Mouse (Mus musculus) 3134 (cell line): ENCODE measurements at regions not wholly inside any gene's neighbourhood (a gene's known extent, or its start where the extent isn't known, plus 50 kb on each side); places are given as distances from the start of the nearest gene placed in this dataset.

Experiments used
- DNase-seq: peaks from one replicate; pipeline ENCODE4 v3.0.0-alpha.2; 2011; ENCODE audit warnings: low spot score; ENCODE audit not compliant: insufficient read length; ENCODE audit errors: extremely low read depth

DNA sequence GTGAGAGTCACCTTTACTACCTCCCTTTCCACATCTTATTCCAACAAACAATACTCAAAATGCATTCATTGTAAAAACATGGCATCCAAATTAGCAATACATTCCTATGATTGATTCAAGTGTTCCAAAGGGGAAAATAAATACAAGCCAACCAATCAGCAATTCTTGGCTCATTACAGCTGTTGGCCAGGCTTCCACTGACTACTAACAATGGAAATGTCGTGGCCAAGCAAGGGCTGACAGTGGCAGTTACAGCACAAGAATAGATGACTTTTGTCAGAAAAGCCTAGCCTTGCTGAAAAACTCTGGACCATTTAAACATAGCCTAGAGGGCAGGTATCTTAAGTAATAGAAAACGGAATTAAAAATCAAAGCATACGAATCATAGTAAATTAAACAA is 148.8 kb upstream of the Ift57 start:
- DNase-seq = no peak

DNA sequence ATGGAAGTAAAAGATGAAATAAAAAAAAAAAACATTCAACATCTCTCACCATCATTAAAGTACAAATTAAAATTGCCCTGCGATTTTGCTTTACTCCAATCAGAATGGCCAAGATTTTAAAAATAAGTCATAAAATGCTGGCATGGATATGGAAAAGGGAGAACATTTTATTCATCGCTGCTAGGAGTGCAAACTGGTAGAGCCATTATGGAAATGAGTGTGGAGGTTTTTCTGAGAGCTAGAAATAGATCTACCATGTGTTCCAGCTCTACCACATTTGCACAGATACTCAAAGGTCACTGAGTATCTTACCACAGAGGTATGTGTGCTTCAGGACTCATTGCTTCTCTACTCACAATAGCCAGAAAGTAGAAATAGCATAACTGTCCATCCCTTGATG is 129.0 kb upstream of the Ift57 start:
- DNase-seq = no peak

DNA sequence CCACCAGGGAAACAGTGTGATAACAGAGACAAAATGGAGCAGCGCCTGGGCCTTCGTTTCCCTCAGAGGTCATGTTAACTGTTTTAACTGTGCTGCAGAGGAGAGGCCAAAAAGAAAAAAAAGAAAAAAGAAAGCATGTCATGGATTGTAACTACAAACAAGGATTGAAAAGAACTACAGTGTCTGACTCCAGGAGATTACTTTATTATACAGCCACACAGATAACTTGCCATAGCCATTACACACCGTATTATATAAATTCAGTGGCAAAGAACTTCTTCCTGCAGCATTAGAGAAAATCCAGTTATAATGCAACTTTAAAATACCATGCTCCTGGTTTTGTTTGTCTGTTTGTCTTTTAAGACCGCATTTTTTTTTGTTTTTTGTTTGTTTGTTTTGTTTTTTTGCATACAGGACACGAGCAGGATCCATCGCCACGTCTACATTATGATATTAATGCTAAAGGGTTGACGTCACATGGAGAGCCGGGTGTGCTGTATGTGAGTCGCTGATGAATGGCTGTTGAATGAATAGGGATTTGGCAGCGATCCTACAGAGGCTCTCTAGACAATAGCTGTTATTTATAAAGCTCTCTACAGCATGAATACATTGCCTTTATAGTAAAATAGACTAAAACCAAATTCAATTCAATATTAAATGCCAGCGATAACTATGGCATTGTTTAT is 126.4 kb upstream of the Ift57 start:
- DNase-seq = no peak

DNA sequence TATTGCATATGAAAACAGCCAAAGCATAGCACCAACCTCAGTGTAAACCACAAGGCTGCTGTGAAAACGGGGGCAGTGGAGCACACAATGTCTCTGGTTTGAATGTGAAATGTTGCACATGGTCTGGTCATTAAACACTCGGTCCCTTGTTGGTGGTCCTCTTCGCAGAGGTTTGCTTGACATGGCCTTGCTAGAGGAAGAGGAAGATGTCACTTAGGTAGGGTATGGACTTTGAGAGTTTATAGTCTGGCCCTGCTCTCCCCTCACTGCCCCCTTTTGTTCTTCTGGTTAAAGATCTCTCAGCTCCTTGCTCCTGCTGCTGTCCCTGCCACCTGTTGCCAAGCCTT is 125.9 kb upstream of the Ift57 start:
- no peak for DNase-seq

DNA sequence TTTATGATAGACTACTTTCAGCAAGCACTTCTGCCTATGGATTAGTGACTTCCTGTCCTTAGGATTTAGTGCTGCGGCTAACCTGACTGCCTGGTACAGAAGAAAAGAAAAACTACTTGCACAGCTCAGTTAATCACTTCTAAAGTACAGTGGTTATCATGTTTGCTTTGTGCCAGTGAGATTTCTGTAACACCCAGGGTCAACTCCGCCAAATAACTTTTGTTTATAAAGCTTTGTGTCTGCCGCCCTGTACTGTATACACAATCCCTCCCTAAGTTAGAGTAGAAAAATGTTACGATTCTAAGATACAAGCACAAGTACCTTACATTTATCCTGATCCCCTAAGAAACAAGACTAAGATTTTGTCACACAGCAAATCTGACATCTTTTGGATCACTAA is 120.1 kb upstream of the Ift57 start:
- no peak for DNase-seq

DNA sequence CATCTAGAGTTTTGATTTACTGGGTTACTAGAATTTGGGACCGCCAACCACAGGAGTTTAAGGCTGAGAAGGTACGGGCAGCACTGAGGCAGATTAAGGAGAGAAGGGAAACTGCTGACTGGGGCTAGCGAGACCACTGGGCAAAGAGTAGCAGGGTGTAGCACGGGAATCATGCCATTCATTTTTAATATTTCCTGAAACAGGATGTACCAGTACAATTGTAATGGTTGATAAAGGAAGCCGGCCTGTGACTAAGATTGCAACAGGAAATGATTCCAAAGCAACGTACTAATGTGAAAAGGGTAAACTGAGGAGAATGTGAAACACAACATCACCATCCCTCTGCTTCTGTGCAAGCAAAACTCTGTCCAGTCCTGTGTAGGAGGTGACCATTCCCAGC is 118.3 kb upstream of the Ift57 start:
- DNase-seq = no peak

DNA sequence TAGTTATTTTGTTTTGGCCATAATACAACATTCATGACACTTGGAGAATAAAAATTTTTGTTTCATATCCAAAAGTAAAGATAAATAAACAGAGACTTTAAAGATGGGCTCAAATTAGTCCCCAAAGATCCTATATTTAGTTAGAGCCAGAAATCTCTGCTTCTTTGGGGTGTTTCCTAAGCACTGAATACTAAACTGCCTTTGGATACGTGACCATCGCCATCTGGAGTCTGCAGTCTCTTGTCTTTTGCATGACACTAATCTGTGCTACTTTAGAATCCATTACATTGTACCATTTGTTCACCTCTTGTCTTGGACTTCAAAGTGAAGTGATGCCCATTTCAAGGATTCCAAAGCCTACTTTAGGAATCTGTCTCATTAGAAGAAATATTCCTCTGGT is 92.5 kb upstream of the Ift57 start:
- no peak for DNase-seq

DNA sequence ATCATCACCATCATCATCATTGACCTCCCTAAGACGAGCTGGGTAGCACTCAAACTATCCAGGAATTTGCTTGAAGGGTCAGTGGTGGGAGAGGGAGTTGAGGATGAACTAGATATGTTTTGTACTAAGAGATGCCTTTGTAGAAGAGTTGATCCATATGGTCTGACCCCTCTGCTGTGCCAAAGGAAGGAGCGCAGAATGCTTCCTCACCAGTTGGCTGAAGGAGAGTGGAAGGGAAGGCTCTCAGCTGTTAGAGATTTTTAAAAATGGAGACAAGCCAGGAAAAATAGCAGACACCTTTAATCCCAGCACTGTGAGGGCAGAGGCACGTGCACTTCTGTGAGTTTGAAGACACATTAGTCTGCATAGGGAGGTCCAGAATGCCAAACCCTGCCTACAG is 84.2 kb upstream of the Ift57 start:
- DNase-seq = no peak

DNA sequence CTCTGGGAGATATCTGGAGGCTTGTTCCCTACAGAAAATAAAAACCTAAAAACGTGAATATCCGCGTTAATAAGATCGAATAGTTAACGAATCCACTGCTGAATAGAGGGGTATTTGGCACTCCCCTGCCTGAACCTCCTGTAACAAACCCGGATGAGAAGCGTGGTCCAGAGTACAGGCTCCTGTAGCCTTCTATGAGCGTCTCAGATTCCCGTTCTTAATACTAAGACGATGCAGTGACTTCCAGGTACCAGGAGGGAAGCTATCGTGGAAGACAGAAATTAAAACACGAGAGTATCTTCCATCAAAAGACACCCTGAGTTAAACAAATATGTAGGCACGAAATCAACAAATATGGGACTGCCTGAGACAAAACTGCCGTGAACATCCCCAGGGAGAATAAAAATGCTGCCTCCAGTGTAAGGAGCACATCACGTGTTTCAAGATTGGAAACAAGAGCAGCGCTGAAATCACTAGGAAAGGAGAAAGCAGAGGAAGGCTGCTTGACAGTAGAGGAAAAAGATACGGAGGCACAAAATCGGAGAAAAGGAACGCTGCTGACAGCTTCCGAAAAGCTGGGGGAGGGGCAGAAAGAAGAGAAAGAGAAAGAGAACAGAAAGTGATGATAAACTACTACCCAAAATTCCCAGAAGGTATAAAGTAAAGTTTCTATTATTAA is 83.6 kb upstream of the Ift57 start:
- no peak for DNase-seq

DNA sequence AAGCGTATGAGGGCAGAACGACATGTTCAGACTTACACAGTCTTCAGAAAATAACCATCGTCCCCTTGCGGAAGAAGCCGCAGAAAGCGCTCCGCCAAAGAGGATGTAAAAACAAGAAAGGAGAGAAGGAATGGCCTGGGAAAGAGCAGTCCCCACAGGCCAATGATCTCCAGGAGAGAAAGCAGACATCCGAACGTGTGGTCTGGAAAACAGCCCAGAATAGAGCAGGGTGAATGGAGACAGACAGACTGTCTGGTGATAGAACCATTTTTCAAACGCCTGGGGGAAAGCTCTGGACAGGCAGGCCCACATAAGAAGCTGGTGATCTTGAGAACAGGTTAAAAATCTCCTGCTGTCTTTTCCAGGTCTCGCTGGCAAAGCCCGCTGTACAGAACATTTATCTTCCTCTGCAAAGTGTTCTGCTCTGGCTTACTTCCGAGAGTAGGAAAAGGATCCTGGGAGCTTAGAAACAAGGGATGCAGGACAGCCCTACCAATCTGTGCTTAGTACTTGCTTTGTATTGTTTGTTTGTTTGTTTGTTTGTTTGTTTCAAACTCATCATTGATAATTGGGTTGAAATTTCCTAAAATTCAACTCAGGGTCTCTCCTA is 82.7 kb upstream of the Ift57 start:
- no peak for DNase-seq

DNA sequence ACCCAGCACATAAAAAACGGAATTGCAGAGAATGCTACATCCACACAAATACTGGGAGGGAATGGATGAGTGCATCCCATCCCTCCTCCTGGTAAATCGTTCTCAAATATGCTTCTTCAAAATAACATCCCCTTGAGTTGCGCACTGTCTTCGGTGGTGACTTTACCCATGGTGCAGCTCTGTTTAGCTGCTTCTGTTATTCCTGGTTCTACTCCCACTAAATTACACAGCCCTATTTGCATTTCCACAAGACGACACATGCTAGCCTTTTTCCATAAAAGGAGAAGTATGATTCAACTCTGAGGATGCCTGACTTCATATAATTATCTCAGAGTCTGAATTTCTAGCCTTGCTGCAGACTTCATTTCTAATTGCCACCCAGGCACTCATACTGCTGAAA is 65.5 kb upstream of the Ift57 start:
- DNase-seq = no peak

DNA sequence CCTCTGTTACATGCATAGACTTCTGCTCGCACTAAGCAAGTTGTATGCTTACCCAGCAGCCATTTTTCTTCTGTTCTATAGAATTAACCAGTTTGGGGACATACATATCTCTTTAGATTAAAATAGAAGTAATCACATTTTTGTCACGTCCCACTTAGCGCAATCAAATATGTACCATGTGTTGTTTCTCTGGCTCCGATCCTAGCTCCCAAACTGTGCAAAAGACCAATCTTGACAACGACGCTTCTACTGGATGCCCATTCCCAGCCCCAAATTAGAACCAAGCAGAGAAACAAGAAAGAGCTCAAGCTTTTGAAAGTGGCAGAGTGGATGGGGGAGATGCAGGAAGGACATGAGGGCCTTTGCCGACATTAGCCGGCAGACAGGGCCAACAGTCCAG is 63.5 kb upstream of the Ift57 start:
- DNase-seq = no peak

DNA sequence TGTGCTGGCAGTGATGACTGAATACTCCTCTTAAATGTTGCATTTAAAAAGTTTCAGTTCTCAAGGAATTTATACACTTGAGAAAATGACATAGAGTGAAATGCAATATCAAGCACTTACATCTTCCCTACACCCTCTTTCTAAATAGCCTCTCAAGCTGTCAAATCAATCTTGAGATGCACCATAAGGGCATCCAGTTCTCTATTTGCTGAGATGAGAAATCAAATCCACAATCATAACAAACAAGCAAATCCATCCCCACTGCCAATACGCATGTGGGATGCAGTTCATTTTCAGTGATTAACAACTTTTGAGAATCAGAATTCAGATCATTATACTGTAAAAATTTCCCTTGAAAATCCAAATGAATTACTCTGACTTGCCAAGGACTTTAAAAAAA is 62.6 kb upstream of the Ift57 start:
- DNase-seq = no peak

DNA sequence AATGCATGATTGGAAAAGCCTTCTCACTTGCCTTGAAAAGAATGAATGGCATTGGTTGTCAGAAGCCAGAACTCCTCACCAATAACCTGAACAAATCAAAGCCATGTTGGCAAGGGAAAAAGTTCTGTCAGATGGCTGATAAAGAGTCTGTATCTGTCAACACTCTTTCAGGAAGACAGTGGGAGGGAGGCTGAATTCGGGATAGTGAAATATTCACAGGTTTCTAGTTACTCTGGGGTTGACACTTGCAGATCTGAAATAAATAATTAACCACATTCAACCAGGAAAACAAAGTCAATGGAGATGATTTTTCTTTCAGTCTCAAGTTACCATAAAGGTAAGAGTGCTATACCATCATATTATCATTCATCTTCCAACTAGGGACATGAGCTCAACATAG is 56.3 kb upstream of the Ift57 start:
- DNase-seq = no peak

DNA sequence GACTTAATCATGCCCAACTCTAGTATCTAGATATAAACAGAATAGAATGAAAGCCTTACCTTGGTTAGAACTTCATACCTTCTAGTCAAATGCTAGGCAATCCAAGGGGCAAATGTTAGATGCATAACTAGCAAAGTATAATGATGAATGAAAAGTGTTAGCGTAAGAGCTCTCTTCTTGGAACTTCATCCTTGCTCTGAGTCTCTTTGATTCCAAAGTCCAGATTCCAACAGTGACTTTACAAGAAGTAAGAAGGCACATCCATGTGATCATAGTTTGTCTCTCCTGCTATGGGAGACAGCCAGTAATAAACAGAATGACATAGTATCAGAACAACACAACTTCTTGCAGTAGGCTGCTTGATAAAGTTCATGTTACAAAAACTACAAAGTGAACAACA is 54.6 kb upstream of the Ift57 start:
- DNase-seq = no peak

DNA sequence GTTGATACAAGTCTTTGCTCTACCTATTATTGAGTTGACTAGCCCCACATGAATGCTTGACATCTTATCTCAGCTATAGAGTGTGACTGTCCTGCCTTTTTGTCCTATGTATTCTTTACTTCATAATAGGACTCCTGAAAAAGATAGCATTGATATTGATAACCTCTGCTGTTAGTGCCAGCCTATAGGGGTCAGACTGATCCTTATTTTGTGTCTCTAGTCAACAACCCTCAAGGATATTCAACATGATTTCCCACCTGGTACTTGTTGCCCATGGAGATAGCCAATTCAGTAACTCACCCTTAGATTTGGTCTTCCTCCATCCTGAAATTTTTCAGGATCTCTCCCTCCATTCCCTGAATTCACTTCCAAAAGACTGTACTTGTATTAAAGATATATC is 52.6 kb upstream of the Ift57 start:
- no peak for DNase-seq
